Mouse (Mus musculus): ENCODE results near the gene Gart. TPM values are rescaled to one million over a fixed set of nuclear protein-coding genes. Genes with fewer than 3 reads are reported as not detected.
A peak's percentile ranks its signal among the peaks of the same experiment; 100 is the strongest.

The Gart gene
- total and polyA plus RNA-seq, 3 experiments: 356 to 722 (median 517) TPM

GRCm38 (mm10) chr16:91582307-91582706 lies 64.4 kb downstream of the Gart start (continued):
- TF ChIP-seq ZC3H11A (IDR thresholded peaks at IDR 0.05; ENCODE audit: low read depth, low read length) (peak; percentile 74), SMC3 (IDR thresholded peaks at IDR 0.05; ENCODE audit: low read depth, low read length) (peak; percentile 92), HCFC1 (IDR thresholded peaks at IDR 0.05; ENCODE audit: low read depth, low read length) (no peak), MYC (IDR thresholded peaks at IDR 0.05; ENCODE audit: low read depth, low read length) (peak; percentile 89), MAFK (IDR thresholded peaks at IDR 0.05; ENCODE audit: insufficient replicate concordance, low read length) (no peak), UBTF (IDR thresholded peaks at IDR 0.05; ENCODE audit: low read depth, low read length) (no peak), ZKSCAN1 (IDR thresholded peaks at IDR 0.05; ENCODE audit: borderline replicate concordance, low read depth, low read length) (no peak), NRF1 (IDR thresholded peaks at IDR 0.05; ENCODE audit: low read depth, low read length) (no peak), CTCF (conservative IDR thresholded peaks at IDR 0.05 in 1 of 2, IDR thresholded peaks at IDR 0.05 in 1 of 2; ENCODE audit: low read depth in 2 of 2, low read length in 2 of 2) (peak; percentile 75 to 91), TCF12 (IDR thresholded peaks at IDR 0.05; ENCODE audit: low read depth, low read length) (no peak), ZNF384 (IDR thresholded peaks at IDR 0.05; ENCODE audit: low read depth, low read length) (no peak), GABPA (IDR thresholded peaks at IDR 0.05; ENCODE audit: insufficient replicate concordance, low read depth, low read length) (no peak), PAX5 (IDR thresholded peaks at IDR 0.05; ENCODE audit: low read length) (no peak), ELF1 (IDR thresholded peaks at IDR 0.05; ENCODE audit: low read depth, low read length) (no peak)

GRCm38 (mm10) chr16:91578980-91579720 lies 67.6 kb downstream of the Gart start:
- no peaks in the 10 kb centered on the region for H3K9me3 ChIP-seq (replicated peaks; ENCODE audit: low read length)
- H3K4me3 ChIP-seq (replicated peaks in 1 of 3; ENCODE audit: low read depth in 2 of 3, low read length in 2 of 3, poor library complexity in 1 of 3): no peak overlapping the region
- peaks cover 5 to 15% of the 10 kb centered on the region in 2 experiments; a peak in 3 of 4 replicates for H3K4me1 ChIP-seq (ENCODE audit: control insufficient read depth in 1 of 2, insufficient read depth in 2 of 2)
- H3K36me3 ChIP-seq (replicated peaks in 1 of 2; ENCODE audit: control insufficient read depth in 1 of 2, insufficient read depth in 1 of 2, low read length in 1 of 2): peaks cover 16 to 49% of the 10 kb centered on the region in 2 experiments
- peak overlapping the region; percentile 63 for H3K9ac ChIP-seq (ENCODE audit: insufficient read depth, low read depth)
- DNase-seq (ENCODE audit: extremely low read depth): peak; percentile 45
- H3K27me3 ChIP-seq (replicated peaks): no peaks in the 10 kb centered on the region
- TF ChIP-seq GABPA (IDR thresholded peaks at IDR 0.05; ENCODE audit: insufficient replicate concordance, low read depth, low read length) (no peak), POLR2AphosphoS2 (IDR thresholded peaks at IDR 0.05; ENCODE audit: low read depth, low read length) (no peak), UBTF (IDR thresholded peaks at IDR 0.05; ENCODE audit: low read depth, low read length) (no peak), IRF4 (IDR thresholded peaks at IDR 0.05; ENCODE audit: low read depth, low read length) (peak; percentile 86), TCF12 (IDR thresholded peaks at IDR 0.05; ENCODE audit: low read depth, low read length) (peak; percentile 70; the same call in 1 of the 2 replicates), USF1 (IDR thresholded peaks at IDR 0.05; ENCODE audit: low read depth, low read length) (no peak), MAX (IDR thresholded peaks at IDR 0.05; ENCODE audit: low read length) (0 out of 2 replicates have a peak, but pooled peaks have one; percentile 27), EP300 (IDR thresholded peaks at IDR 0.05; ENCODE audit: low read length) (peak; percentile 75), BHLHE40 (IDR thresholded peaks at IDR 0.05; ENCODE audit: low read depth, low read length) (peak; percentile 65; the same call in 1 of the 2 replicates), JUND (conservative IDR thresholded peaks at IDR 0.05; ENCODE audit: low read depth, low read length) (peak; percentile 69; the same call in 1 of the 2 replicates), SMC3 (IDR thresholded peaks at IDR 0.05; ENCODE audit: low read depth, low read length) (no peak), CHD2 (IDR thresholded peaks at IDR 0.05; ENCODE audit: low read length) (no peak), MEF2A (IDR thresholded peaks at IDR 0.05; ENCODE audit: borderline replicate concordance, low read depth, low read length) (peak; percentile 65; the same call in 1 of the 2 replicates), JUN (IDR thresholded peaks at IDR 0.05; ENCODE audit: insufficient read depth, low read depth, low read length) (peak; percentile 42; the same call in 1 of the 2 replicates), RCOR1 (conservative IDR thresholded peaks at IDR 0.05; ENCODE audit: low read depth, low read length) (peak; percentile 47; the same call in 1 of the 2 replicates), HCFC1 (IDR thresholded peaks at IDR 0.05; ENCODE audit: low read depth, low read length) (peak; percentile 68), MXI1 (IDR thresholded peaks at IDR 0.05; ENCODE audit: low read depth, low read length) (peak; percentile 59), TBP (conservative IDR thresholded peaks at IDR 0.05; ENCODE audit: low read depth, low read length) (peak; percentile 66), SIN3A (IDR thresholded peaks at IDR 0.05; ENCODE audit: low read length) (peak; percentile 67)
- H3K4me2 ChIP-seq (ENCODE audit: insufficient read depth, low read depth, poor library complexity, severe bottlenecking): peak overlapping the region; percentile 37
- in situ Hi-C loops (cut with MboI; ENCODE audit: low pct_ligation_motif_present, low pct_unique_long_range_greater_than_20kb, low sequenced_read_pairs) (no loop called here), dilution Hi-C loops (cut with MboI; ENCODE audit: extremely low pct_ligation_motif_present, extremely low pct_unique_long_range_greater_than_20kb, low sequenced_read_pairs) (no loop called here)
- H3K27ac ChIP-seq (ENCODE audit: insufficient read depth, low read depth): no peak overlapping the region
- no peaks in the 10 kb centered on the region for H3K79me2 ChIP-seq (replicated peaks; ENCODE audit: control insufficient read depth, extremely low read depth, insufficient read depth, poor library complexity, severe bottlenecking)
